Mouse (Mus musculus): ENCODE measurements at regions not wholly inside any gene's neighbourhood (a gene's known extent, or its start where the extent isn't known, plus 50 kb on each side); places are given as distances from the start of the nearest gene placed in this dataset.

GRCm38 (mm10) chr3:38138014-38138413 is 346.6 kb downstream of the Ankrd50 start:
- Histone ChIP-seq H3K4me2 (ENCODE audit: low read length) (no peak overlapping the region), H3K4me3 (ENCODE audit: control insufficient read depth in 1 of 2, insufficient read depth in 1 of 2, low read depth in 1 of 2, low read length in 2 of 2) (no peak overlapping the region), H3K27ac (replicated peaks in 1 of 2; ENCODE audit: control insufficient read depth in 1 of 2, insufficient read depth in 1 of 2, low read depth in 2 of 2, low read length in 2 of 2) (no peak overlapping the region), H3K9me3 (ENCODE audit: control insufficient read depth, low read length) (no peaks in the 10 kb centered on the region), H3K36me3 (ENCODE audit: control insufficient read depth, insufficient read depth, low read length) (no peaks in the 10 kb centered on the region), H3K9ac (ENCODE audit: low read length) (no peak overlapping the region), H3K4me1 (ENCODE audit: control insufficient read depth in 2 of 2, insufficient read depth in 2 of 2, low read length in 2 of 2) (peaks cover 0 to 3% of the 10 kb centered on the region in 2 experiments; a peak in 1 of 4 replicates), H3K27me3 (ENCODE audit: control insufficient read depth, insufficient read depth, low read length) (no peaks in the 10 kb centered on the region)
- ATAC-seq (ENCODE audit: insufficient number of reproducible peaks, insufficient read depth, low FRiP score, low read depth) = no peak
- WGBS = 62% methylated on average over 5 of the region's 5 CpGs

- Histone ChIP-seq H3K27me3 (ENCODE audit: control insufficient read depth, insufficient read depth, low read length) (no peaks in the 10 kb centered on the region), H3K9ac (ENCODE audit: low read length) (no peak overlapping the region), H3K4me1 (ENCODE audit: control insufficient read depth in 2 of 2, insufficient read depth in 2 of 2, low read length in 2 of 2) (no peaks in the 10 kb centered on the region), H3K4me2 (ENCODE audit: low read length) (no peak overlapping the region), H3K27ac (replicated peaks in 1 of 2; ENCODE audit: control insufficient read depth in 1 of 2, insufficient read depth in 1 of 2, low read depth in 2 of 2, low read length in 2 of 2) (no peak overlapping the region), H3K4me3 (ENCODE audit: control insufficient read depth in 1 of 2, insufficient read depth in 1 of 2, low read depth in 1 of 2, low read length in 2 of 2) (no peak overlapping the region), H3K9me3 (ENCODE audit: control insufficient read depth, low read length) (no peaks in the 10 kb centered on the region), H3K36me3 (ENCODE audit: control insufficient read depth, insufficient read depth, low read length) (no peaks in the 10 kb centered on the region)
- no peak for ATAC-seq (ENCODE audit: insufficient number of reproducible peaks, insufficient read depth, low FRiP score, low read depth)
- WGBS = 88% methylated on average over 10 of the region's 10 CpGs
Measured at GRCm38 (mm10) chr3:38135808-38136214, 348.8 kb downstream of the Ankrd50 start.

GRCm38 (mm10) chr3:38134425-38134824 is 350.2 kb downstream of the Ankrd50 start:
- no peak for ATAC-seq (ENCODE audit: insufficient number of reproducible peaks, insufficient read depth, low FRiP score, low read depth)
- Histone ChIP-seq H3K27me3 (ENCODE audit: control insufficient read depth, insufficient read depth, low read length) (no peaks in the 10 kb centered on the region), H3K4me1 (ENCODE audit: control insufficient read depth in 2 of 2, insufficient read depth in 2 of 2, low read length in 2 of 2) (peaks cover 0 to under 1% of the 10 kb centered on the region in 2 experiments; a peak in 1 of 4 replicates), H3K4me2 (ENCODE audit: low read length) (no peak overlapping the region), H3K36me3 (ENCODE audit: control insufficient read depth, insufficient read depth, low read length) (no peaks in the 10 kb centered on the region), H3K9me3 (ENCODE audit: control insufficient read depth, low read length) (no peaks in the 10 kb centered on the region), H3K27ac (replicated peaks in 1 of 2; ENCODE audit: control insufficient read depth in 1 of 2, insufficient read depth in 1 of 2, low read depth in 2 of 2, low read length in 2 of 2) (no peak overlapping the region), H3K4me3 (ENCODE audit: control insufficient read depth in 1 of 2, insufficient read depth in 1 of 2, low read depth in 1 of 2, low read length in 2 of 2) (no peak overlapping the region), H3K9ac (ENCODE audit: low read length) (no peak overlapping the region)
- 78% methylated on average over 4 of the region's 4 CpGs for WGBS

- H3K4me3 ChIP-seq (ENCODE audit: control insufficient read depth in 1 of 2, insufficient read depth in 1 of 2, low read depth in 1 of 2, low read length in 2 of 2) = no peak overlapping the region
- no peak overlapping the region for H3K9ac ChIP-seq (ENCODE audit: low read length)
- no peaks in the 10 kb centered on the region for H3K9me3 ChIP-seq (ENCODE audit: control insufficient read depth, low read length)
- H3K36me3 ChIP-seq (ENCODE audit: control insufficient read depth, insufficient read depth, low read length) = no peaks in the 10 kb centered on the region
- ATAC-seq (ENCODE audit: insufficient number of reproducible peaks, insufficient read depth, low FRiP score, low read depth) = no peak
- no peak overlapping the region for H3K27ac ChIP-seq (replicated peaks in 1 of 2; ENCODE audit: control insufficient read depth in 1 of 2, insufficient read depth in 1 of 2, low read depth in 2 of 2, low read length in 2 of 2)
- peaks cover 0 to 4% of the 10 kb centered on the region in 2 experiments; a peak in 1 of 4 replicates for H3K4me1 ChIP-seq (ENCODE audit: control insufficient read depth in 2 of 2, insufficient read depth in 2 of 2, low read length in 2 of 2)
- H3K27me3 ChIP-seq (ENCODE audit: control insufficient read depth, insufficient read depth, low read length) = no peaks in the 10 kb centered on the region
- 87% methylated on average over 3 of the region's 3 CpGs for WGBS
- no peak overlapping the region for H3K4me2 ChIP-seq (ENCODE audit: low read length)
Measured at GRCm38 (mm10) chr3:38131887-38132220, 352.8 kb downstream of the Ankrd50 start.

GRCm38 (mm10) chr3:38131176-38131886 is 353.3 kb downstream of the Ankrd50 start:
- no peak overlapping the region for H3K9ac ChIP-seq (ENCODE audit: low read length)
- no peaks in the 10 kb centered on the region for H3K36me3 ChIP-seq (ENCODE audit: control insufficient read depth, insufficient read depth, low read length)
- H3K9me3 ChIP-seq (ENCODE audit: control insufficient read depth, low read length) = no peaks in the 10 kb centered on the region
- no peak overlapping the region for H3K27ac ChIP-seq (replicated peaks in 1 of 2; ENCODE audit: control insufficient read depth in 1 of 2, insufficient read depth in 1 of 2, low read depth in 2 of 2, low read length in 2 of 2)
- no peak for ATAC-seq (ENCODE audit: insufficient number of reproducible peaks, insufficient read depth, low FRiP score, low read depth)
- H3K4me2 ChIP-seq (ENCODE audit: low read length) = no peak overlapping the region
- H3K4me1 ChIP-seq (ENCODE audit: control insufficient read depth in 2 of 2, insufficient read depth in 2 of 2, low read length in 2 of 2) = peaks cover 0 to 4% of the 10 kb centered on the region in 2 experiments; a peak in 1 of 4 replicates
- no peak overlapping the region for H3K4me3 ChIP-seq (ENCODE audit: control insufficient read depth in 1 of 2, insufficient read depth in 1 of 2, low read depth in 1 of 2, low read length in 2 of 2)
- WGBS = 88% methylated on average over 12 of the region's 12 CpGs
- H3K27me3 ChIP-seq (ENCODE audit: control insufficient read depth, insufficient read depth, low read length) = no peaks in the 10 kb centered on the region

GRCm38 (mm10) chr3:38130088-38130487 is 354.6 kb downstream of the Ankrd50 start:
- Histone ChIP-seq H3K4me2 (ENCODE audit: low read length) (no peak overlapping the region), H3K27ac (replicated peaks in 1 of 2; ENCODE audit: control insufficient read depth in 1 of 2, insufficient read depth in 1 of 2, low read depth in 2 of 2, low read length in 2 of 2) (no peak overlapping the region), H3K9me3 (ENCODE audit: control insufficient read depth, low read length) (no peaks in the 10 kb centered on the region), H3K4me1 (ENCODE audit: control insufficient read depth in 2 of 2, insufficient read depth in 2 of 2, low read length in 2 of 2) (peaks cover 0 to 4% of the 10 kb centered on the region in 2 experiments; a peak in 1 of 4 replicates), H3K27me3 (ENCODE audit: control insufficient read depth, insufficient read depth, low read length) (no peaks in the 10 kb centered on the region), H3K4me3 (ENCODE audit: control insufficient read depth in 1 of 2, insufficient read depth in 1 of 2, low read depth in 1 of 2, low read length in 2 of 2) (no peak overlapping the region), H3K36me3 (ENCODE audit: control insufficient read depth, insufficient read depth, low read length) (no peaks in the 10 kb centered on the region), H3K9ac (ENCODE audit: low read length) (no peak overlapping the region)
- WGBS = 45% methylated on average over 1 of the region's 1 CpGs
- no peak for ATAC-seq (ENCODE audit: insufficient number of reproducible peaks, insufficient read depth, low FRiP score, low read depth)

- ATAC-seq (ENCODE audit: insufficient number of reproducible peaks, insufficient read depth, low FRiP score, low read depth) = no peak
- no peak overlapping the region for H3K27ac ChIP-seq (replicated peaks in 1 of 2; ENCODE audit: control insufficient read depth in 1 of 2, insufficient read depth in 1 of 2, low read depth in 2 of 2, low read length in 2 of 2)
- H3K4me3 ChIP-seq (ENCODE audit: control insufficient read depth in 1 of 2, insufficient read depth in 1 of 2, low read depth in 1 of 2, low read length in 2 of 2) = no peak overlapping the region
- H3K27me3 ChIP-seq (ENCODE audit: control insufficient read depth, insufficient read depth, low read length) = no peaks in the 10 kb centered on the region
- no peak overlapping the region for H3K9ac ChIP-seq (ENCODE audit: low read length)
- no peaks in the 10 kb centered on the region for H3K36me3 ChIP-seq (ENCODE audit: control insufficient read depth, insufficient read depth, low read length)
- no peaks in the 10 kb centered on the region for H3K9me3 ChIP-seq (ENCODE audit: control insufficient read depth, low read length)
- H3K4me2 ChIP-seq (ENCODE audit: low read length) = no peak overlapping the region
- H3K4me1 ChIP-seq (ENCODE audit: control insufficient read depth in 2 of 2, insufficient read depth in 2 of 2, low read length in 2 of 2) = peaks cover 0 to 4% of the 10 kb centered on the region in 2 experiments; a peak in 1 of 4 replicates
- 58% methylated on average over 2 of the region's 2 CpGs for WGBS
Measured at GRCm38 (mm10) chr3:38129167-38129500, 355.5 kb downstream of the Ankrd50 start.

All from heart, embryonic 14.5 days (tissue).